Mouse (Mus musculus) layer of hippocampus, adult 2 months (tissue): Measurements from ENCODE around the gene Elovl3. TPM values are rescaled to one million over a fixed set of nuclear protein-coding genes. Genes with fewer than 3 reads are reported as not detected.

Experiments used
- DNase-seq, 2 experiments: peaks; one replicate each; pipeline ENCODE4 v3.0.0; 2022; ENCODE audit warnings: low spot score in 2 of 2
- H3K27ac ChIP-seq: fragments of 200-600 bp; 2 replicates; pipeline ENCODE4 v1.8.1; 2022
- H3K4me3 ChIP-seq: fragments of 200-600 bp; 2 replicates; pipeline ENCODE4 v1.8.1; 2022; ENCODE audit warnings: mild to moderate bottlenecking
- CTCF ChIP-seq: fragments of 200-600 bp; conservative IDR thresholded peaks from 2 replicates; pipeline ENCODE4 v1.8.1; 2022; ENCODE audit warnings: antibody characterized with exemption, mild to moderate bottlenecking, moderate library complexity
- long read RNA-seq, 2 experiments: library from polyadenylated mRNA; stranded (forward); transcript quantifications; one replicate each; pipeline ENCODE4 v2.0.0; 2021; ENCODE audit warnings: borderline mapping rate in 2 of 2
- total RNA-seq, 2 experiments: library from RNA; stranded (reverse); gene quantifications; 2 replicates each; pipeline ENCODE4 v1.2.3; 2021

Gene Elovl3
- not detected for total RNA-seq
- long read RNA-seq, experiment 1: 0 reads
- long read RNA-seq, experiment 2, partial matches to known transcripts: 0 of 1 reads
- long read RNA-seq, experiment 2, other reads (novel, unspliced or antisense): 1 of 1 reads

DNA sequence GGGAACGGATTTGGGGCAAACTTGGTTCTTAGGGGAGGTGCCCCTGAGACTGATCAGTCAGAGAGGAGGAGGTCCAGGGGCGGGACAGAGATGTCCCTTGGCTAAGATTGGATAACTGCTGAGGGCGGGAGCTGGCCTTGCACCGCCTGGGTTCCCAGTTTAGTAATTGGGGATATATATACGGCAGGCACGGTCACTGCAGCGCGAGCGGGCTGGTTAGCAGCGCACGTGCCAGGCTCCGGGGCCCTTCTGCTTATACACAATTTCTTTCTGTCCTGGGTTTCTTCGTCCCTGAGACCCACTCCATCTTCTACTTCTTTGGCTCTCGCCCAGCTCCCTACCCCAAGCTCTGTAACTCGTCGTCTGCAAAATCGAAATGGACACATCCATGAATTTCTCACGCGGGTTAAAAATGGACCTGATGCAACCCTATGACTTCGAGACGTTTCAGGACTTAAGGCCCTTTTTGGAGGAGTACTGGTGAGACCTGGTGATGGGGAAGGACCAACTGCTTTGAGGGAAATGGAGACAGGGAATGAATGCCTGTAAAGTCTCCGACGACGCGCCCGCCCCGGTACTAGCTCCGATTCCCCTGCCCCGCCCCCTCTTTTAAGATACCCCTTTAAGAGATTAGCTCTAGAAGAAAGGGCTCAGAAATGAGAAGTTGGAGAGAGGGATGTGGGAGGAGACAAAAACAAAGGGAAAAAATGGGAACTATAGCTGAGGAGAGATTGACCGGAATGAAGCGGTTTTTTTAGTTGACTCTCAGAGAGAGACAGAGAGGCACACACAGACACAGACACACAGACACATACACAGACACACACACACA, at the start of gene Elovl3:
Gene Elovl3 (plus strand): TSS at position 204 of the 832 bp plus-strand sequence.
- no peak for TF ChIP-seq CTCF
- Histone ChIP-seq H3K4me3 (peak within 1 kb of the TSS; percentile 32; the same call in 1 of the 2 replicates), H3K27ac (no peak within 1 kb of the TSS)
- DNase-seq: no peak

DNA sequence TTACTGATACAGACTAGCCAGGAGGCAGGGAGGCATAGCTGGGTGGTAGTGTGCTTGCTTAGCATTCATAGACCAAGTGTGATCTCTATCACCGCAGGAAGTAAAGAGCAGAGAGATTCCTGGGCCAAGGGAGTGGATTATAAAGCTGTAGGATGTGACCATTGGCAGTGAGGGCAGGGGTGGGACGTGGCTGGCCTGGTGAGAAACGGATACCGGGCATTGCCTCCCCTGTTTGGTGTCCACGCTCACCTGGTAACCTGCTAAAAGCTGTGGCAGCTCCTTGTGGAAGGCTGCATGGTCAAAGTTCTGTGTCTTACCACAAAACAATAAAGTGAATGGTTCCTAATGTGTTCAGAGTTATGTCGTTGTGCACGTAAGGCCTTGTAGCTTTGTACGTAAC, 46.5 kb upstream of the Elovl3 start:
- no peak for TF ChIP-seq CTCF

GRCm38 (mm10) chr19:46086337-46086736, 45.4 kb upstream of the Elovl3 start:
- DNase-seq: peak; percentile 36 to 74

More for the DNA sequence above, 46.5 kb upstream of the Elovl3 start:
- DNase-seq: no peak
- no peak overlapping the region for H3K4me3 ChIP-seq
- no peak overlapping the region for H3K27ac ChIP-seq

DNA sequence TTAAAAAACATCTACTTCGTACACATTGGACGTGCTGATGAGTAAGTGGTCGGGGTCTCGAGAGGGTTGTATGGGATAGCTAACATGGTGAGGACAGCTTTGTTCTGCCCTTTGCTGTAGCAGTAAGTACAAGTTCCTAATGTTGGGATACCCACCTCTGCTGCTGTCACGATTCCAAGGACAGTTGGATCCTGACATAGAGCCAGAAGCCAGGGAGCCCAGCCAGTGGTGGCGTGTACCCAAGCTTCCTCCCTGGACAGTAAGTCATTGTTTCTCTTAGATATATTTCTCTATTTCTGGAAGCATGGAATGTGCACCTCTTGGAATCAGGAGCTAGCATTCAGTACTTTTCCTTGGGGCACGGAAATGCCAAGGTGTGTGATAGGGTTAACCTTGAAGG, 43.8 kb upstream of the Elovl3 start:
- DNase-seq: no peak
- no peak for TF ChIP-seq CTCF
- H3K27ac ChIP-seq: no peak overlapping the region

More at GRCm38 (mm10) chr19:46086337-46086736, 45.4 kb upstream of the Elovl3 start:
- Histone ChIP-seq H3K27ac (no peak overlapping the region), H3K4me3 (no peak overlapping the region)
- peak; percentile 89 for TF ChIP-seq CTCF

DNA sequence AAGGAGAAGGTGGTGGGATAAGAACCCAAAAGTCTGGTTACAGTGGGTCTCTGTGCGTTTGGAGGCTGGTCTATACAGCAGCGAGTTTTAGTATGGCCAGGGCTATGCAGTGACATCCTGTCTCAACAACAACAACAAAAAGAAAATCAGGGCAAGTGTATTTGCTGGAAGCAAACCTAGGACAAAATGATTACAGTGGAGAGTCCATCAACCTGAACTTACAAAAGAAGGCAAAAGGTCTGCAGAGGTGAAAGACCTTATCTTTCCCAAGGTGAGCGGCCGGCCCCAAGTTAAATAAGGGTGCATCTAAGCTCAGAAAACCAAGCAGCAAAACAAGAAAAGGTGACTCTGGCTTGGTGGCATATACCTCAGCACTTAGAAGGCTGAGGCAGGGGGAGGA, 40.1 kb upstream of the Elovl3 start:
- Histone ChIP-seq H3K4me3 (no peak overlapping the region), H3K27ac (no peak overlapping the region)
- DNase-seq: no peak
- TF ChIP-seq CTCF: no peak

More for the DNA sequence above, 43.8 kb upstream of the Elovl3 start:
- no peak overlapping the region for H3K4me3 ChIP-seq

- Histone ChIP-seq H3K27ac (no peak overlapping the region), H3K4me3 (no peak overlapping the region)
- no peak for DNase-seq
- TF ChIP-seq CTCF: no peak
These were observed 37.6 kb upstream of the Elovl3 start for GRCm38 (mm10) chr19:46094144-46094543.

DNA sequence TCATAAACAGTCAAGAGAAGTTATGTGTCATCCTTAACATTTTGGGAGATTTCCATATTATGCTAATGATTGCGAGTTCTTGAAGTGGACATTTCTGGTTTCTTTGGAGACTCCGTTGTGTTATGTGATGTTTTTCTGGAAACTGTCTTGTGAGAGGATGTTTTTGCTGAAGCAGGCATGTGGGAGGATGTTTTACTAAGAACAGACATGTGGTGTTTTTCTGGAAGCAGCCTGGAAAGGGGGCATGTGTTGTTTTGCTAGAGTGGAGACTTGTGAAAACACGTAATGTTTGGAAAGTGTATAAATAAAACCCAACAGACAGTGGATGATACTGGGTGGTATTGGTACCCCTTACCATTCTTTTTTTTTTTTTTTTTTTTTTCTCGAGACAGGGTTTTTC, 36.4 kb upstream of the Elovl3 start:
- no peak overlapping the region for H3K27ac ChIP-seq
- TF ChIP-seq CTCF: no peak
- DNase-seq: peak; percentile 30 to 58
- H3K4me3 ChIP-seq: no peak overlapping the region

GRCm38 (mm10) chr19:46096396-46096795, 35.3 kb upstream of the Elovl3 start:
- no peak for TF ChIP-seq CTCF

GRCm38 (mm10) chr19:46099561-46099960, 32.1 kb upstream of the Elovl3 start:
- no peak for DNase-seq
- Histone ChIP-seq H3K4me3 (no peak overlapping the region), H3K27ac (no peak overlapping the region)
- TF ChIP-seq CTCF: no peak

More at GRCm38 (mm10) chr19:46096396-46096795, 35.3 kb upstream of the Elovl3 start:
- H3K27ac ChIP-seq: no peak overlapping the region
- DNase-seq: no peak
- no peak overlapping the region for H3K4me3 ChIP-seq

- DNase-seq: no peak
- TF ChIP-seq CTCF: no peak
These were observed 28.1 kb upstream of the Elovl3 start for GRCm38 (mm10) chr19:46103437-46104186.

DNA sequence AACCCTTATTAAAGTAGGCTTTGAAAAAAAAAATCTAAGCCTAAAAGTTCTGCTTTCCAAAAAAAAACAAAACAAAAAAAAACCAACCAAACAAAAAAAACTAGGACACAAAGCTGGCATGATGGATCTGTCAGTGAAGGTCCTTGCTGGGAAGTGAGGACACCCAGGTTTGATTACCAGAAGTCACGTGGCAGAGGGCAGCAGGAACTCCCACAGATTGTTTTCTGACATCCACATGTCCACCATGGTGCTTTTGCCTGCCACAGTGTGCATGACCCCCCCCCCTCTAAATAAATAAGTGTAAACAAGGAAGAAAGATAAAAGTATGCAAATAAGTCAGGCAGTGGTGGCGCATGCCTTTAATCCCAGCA, 27.5 kb upstream of the Elovl3 start:
- H3K4me3 ChIP-seq: no peak overlapping the region
- TF ChIP-seq CTCF: no peak
- DNase-seq: no peak
- H3K27ac ChIP-seq: no peak overlapping the region

More at GRCm38 (mm10) chr19:46103437-46104186, 28.1 kb upstream of the Elovl3 start:
- no peak overlapping the region for H3K27ac ChIP-seq
- no peak overlapping the region for H3K4me3 ChIP-seq

DNA sequence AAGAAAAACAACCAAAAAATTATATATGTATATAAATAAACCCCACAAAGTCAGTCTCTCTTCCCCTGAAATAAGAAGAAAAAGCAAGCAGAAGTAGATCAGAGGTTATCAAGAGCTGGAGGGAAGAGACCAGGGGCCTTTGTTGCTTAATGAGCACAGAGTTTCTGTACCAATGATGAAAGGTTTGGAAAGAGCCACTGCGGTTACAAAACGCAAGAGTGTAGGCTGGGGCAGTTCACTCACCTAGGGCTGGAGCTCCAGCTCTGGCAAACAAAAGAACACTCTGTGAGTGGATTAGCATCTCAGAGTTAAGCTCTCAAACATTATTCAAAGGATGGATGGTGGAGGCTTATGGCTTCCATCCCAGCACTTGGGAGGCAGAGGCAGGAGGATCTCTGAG, 21.5 kb upstream of the Elovl3 start:
- no peak overlapping the region for H3K4me3 ChIP-seq
- DNase-seq: no peak
- H3K27ac ChIP-seq: no peak overlapping the region
- no peak for TF ChIP-seq CTCF

GRCm38 (mm10) chr19:46110781-46111180, 20.9 kb upstream of the Elovl3 start:
- TF ChIP-seq CTCF: no peak
- H3K4me3 ChIP-seq: no peak overlapping the region
- no peak for DNase-seq

DNA sequence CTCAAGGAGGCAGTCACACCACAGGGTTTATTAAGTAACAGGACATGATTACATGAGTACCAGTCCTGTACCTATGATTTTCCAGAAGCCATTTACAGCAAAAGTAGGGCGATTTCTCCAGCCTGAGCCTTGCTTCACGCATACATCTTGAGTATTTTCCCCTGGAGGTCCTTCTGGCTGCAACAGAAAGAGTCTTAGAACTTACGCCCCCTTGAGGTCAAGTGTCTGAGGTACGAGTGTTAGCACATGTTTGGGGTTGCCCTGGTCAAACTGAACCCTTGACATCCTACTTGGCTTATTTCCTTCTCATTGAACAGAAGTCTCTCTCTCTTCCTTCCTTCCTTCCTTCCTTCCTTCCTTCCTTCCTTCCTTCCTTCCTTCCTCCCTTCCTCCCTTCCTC, 17.1 kb upstream of the Elovl3 start:
- H3K4me3 ChIP-seq: no peak overlapping the region
- TF ChIP-seq CTCF: no peak
- no peak for DNase-seq
- no peak overlapping the region for H3K27ac ChIP-seq

More at GRCm38 (mm10) chr19:46110781-46111180, 20.9 kb upstream of the Elovl3 start:
- no peak overlapping the region for H3K27ac ChIP-seq
